Mouse (Mus musculus) regulatory T cell (primary cell): ENCODE data around the gene Pcbp3.
"Not testable (repeated sequence)": the region's sequence is repeated elsewhere in the genome, so short reads cannot be mapped to it uniquely, and the experiment has no call there.

Experiments used
- in situ Hi-C: fragments of 300-600 bp; cut with MboI, MseI; formaldehyde crosslinking; loops from one replicate; pipeline ENCODE4 v1.15.1; 2025; ENCODE audit warnings: high pct_unique_total_duplicates

Gene Pcbp3

GRCm38 (mm10) chr10:76961790-76962489, at the start of gene Pcbp3:
Pcbp3 (minus strand) TSS chr10:76961887.
- in situ Hi-C loops = no loop called here

- in situ Hi-C loops = no loop called here
These were observed 47.0 kb upstream of the Pcbp3 start for GRCm38 (mm10) chr10:77008698-77009097.

GRCm38 (mm10) chr10:77008109-77008561, 46.4 kb upstream of the Pcbp3 start:
- in situ Hi-C loops = no loop called here

DNA sequence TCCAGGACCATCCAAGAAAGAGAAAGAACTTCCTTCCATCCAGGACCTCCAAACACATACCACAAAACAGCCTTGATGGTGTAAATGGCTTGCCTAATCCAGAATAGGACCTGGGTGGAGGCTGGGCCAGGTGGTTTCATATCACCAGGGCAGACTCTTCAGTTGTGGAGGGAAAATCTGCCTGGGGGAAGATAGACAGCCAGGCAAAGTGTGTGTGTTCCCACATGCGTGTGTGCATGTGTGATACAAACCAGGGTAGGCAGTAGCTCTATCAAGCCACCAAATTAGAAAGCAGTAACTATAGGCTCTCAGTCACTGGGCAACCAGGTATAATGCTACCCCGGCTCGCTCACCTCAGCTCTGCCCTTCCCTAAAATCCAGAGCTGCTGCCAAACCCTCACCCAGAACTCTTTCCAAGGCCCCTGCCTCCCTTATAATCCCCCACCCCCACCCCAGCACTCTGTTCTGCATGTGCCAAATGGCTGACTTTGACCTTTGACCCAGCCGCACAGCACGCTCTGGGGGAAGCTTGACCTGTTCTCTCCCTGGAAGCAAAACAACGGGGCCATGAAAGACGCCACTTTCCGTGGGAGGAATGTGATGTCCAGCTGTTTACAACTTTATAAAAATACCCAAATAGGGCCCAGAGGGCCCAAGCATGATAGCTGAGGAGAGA, 45.9 kb upstream of the Pcbp3 start:
- in situ Hi-C loops = no loop called here

GRCm38 (mm10) chr10:77004936-77005335, 43.2 kb upstream of the Pcbp3 start:
- in situ Hi-C loops = no loop called here

- in situ Hi-C loops = no loop called here
These were observed 36.2 kb upstream of the Pcbp3 start for GRCm38 (mm10) chr10:76997759-76998513.

DNA sequence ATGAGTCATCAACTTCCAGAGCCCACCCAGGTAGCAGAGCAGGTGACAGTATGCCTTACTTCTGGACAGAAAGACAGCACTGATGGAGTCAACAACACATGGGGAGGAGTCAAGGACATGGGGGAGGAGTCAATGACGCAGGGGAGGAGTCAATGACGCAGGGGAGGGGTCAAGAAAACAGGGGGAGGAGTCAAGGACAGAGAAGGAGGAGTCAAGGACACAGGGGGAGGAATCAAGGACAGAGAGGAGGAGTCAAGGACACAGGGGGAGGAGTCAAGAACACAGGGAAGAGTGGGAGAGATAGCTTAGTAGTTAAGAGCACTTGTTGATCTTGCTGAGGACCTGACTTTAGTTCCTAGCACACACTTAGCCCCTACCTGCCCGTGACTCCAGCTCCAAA, 30.8 kb upstream of the Pcbp3 start:
- in situ Hi-C loops = no loop called here

DNA sequence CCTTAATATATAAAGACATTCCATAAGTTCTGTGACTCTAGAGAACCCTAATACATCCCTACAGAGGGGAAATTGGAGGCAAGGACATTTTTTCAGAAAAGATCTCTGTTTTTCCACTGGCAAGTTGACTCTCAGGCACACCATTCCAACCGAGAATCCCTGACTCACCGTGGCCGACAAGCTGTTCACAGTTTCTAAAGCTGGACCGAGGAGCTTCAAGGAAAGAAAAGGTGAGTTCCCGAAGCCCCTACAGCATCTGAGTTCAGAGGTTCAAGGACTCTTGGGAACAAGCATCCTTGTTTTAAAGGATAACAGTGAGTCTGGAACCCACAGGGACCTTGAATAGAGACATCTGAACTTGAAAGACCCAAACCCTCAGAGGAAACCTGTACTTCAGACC, 26.9 kb upstream of the Pcbp3 start:
- in situ Hi-C loops = no loop called here

DNA sequence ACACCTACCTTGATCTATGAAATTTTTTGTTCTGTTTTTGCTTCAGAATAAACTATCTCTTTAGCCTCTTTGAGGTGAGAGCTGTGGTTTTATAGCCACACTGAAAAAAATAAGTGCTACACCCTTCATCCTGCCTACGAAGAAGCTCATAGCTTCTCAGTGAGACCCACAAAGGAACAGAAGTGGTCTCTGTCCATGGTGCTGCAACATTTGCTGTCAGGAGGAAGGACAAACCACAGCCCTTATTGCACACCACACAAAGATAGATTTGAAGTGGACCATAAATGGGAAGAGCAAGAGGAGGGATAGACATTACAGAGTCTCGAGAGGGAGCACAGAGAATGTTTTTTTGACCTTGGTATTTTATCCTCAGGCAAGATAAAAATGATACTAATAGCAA, 16.4 kb upstream of the Pcbp3 start:
- in situ Hi-C loops = no loop called here

DNA sequence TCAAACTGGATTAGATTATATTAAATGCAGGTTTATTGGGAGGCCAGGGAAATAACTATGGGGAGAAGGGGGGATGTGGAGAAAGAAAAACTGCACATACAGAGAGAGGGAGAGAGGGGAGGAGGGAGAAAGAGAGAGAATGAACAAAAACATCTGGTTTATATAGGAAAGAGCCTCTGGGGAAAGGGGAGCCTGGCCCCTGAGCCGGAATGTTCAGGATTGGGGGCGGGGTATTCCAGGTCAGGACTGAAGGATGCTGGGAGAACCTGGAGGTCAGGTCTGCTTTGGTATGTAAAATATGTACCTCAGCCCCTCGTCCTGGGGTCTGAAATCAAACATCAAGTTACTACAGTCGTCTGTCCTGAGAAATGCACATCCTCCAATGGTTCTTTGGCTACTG, 15.0 kb upstream of the Pcbp3 start:
- in situ Hi-C loops = no loop called here

DNA sequence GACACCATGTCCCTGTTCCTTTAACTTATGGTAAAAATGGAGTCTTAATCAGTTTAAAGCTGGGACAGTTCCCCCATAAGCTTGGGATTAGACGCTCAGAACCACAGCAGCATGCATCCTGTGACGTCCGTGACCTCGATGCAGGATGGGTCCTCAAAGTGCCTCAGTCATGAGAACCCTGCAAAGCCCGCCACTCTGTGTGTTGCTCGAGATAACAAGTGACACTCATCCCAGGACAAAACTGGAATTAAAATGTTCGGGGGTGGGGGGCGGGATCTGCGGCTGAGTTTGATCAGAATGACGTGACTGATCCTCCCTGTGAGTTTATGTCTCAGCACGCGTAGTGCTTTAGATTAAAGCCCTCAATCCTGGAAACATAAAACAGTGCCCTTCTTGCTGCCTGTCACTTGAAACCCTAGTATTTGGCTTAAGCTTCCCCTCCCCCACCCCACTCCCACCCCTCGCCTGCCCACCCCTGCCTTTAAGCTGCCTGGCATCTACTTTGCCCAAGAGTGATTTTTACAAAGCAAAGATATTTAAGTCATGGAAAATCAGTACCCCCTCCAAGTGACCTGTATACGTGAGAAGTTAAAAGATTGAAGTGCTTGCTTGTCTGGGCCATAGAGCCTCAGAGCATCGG, 12.2 kb upstream of the Pcbp3 start:
- in situ Hi-C loops = no loop called here

- in situ Hi-C loops = not testable (repeated sequence)
These were observed 10.6 kb upstream of the Pcbp3 start for GRCm38 (mm10) chr10:76972318-76972717.

- in situ Hi-C loops = no loop called here
These were observed 9.3 kb upstream of the Pcbp3 start for GRCm38 (mm10) chr10:76970974-76971373.

GRCm38 (mm10) chr10:76964436-76964835, 2.7 kb upstream of the Pcbp3 start:
- in situ Hi-C loops = no loop called here

DNA sequence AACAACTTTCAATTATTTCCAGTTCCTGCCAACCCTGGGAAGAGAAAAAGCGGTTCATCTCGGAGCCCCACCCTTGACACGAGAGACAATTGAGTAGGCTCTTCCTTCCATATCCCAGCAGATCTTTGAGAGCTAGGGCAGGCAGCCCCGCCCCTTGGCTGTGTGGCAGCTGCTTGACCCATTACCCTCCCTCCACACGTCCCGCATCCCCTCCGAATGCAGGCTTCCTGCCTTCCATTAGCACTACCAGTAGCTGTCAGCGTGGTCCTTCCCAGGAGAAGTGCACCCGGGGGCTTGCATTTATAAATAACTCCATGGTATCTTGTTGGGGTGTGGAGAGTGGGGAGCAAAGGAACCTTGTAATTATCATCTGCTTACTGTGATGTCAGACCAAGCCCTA, 2.3 kb upstream of the Pcbp3 start:
- in situ Hi-C loops = no loop called here

DNA sequence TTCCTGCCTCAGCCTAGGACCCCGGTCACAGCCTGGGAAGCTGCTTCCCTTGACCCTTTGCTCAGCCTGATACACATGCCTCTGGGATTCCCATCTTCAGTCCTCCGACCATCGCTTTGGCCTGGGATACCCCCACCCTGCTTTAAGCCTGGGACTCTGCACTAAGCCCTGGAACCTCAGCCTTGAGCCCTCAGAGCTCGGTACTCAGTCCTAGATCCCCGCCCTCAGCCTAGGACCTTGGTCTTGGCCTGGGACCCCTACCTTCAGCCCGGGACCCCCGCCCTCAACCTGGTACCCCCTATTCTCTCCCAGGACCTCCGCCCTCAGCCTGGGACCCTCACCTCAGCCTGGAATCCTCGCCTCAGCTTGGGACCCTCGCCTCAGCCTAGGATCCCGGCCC, 531 bp downstream of the Pcbp3 start:
- in situ Hi-C loops = no loop called here

GRCm38 (mm10) chr10:76958201-76958600, 3.5 kb downstream of the Pcbp3 start:
- in situ Hi-C loops = no loop called here

GRCm38 (mm10) chr10:76956200-76956599, 5.5 kb downstream of the Pcbp3 start:
- in situ Hi-C loops = no loop called here

- in situ Hi-C loops = no loop called here
These were observed 20.6 kb downstream of the Pcbp3 start for GRCm38 (mm10) chr10:76941038-76941437.

- in situ Hi-C loops = no loop called here
These were observed 24.9 kb downstream of the Pcbp3 start for GRCm38 (mm10) chr10:76936827-76937226.

DNA sequence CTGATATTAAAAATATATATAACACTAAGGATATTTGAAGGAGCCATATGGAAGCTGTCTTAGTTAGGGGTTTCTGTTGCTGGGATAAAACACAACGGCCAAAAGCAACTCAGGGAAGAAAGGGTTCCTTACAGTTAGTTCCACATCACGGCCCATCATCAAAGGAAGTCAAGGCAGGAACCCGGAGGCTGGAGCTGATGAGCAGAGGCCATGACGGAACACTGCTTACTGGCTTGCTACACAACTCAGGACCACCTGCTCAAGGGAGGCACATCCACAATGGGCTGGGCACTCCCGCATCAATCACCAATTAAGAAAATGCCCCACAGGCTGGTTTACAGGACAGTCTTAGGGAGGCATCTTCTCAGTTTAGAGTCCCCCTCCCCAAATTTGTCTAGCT, 26.9 kb downstream of the Pcbp3 start:
- in situ Hi-C loops = no loop called here

GRCm38 (mm10) chr10:76931794-76932193, 29.9 kb downstream of the Pcbp3 start:
- in situ Hi-C loops = no loop called here
